Mouse (Mus musculus) ES-E14 (cell line): ENCODE measurements at regions not wholly inside any gene's neighbourhood (a gene's known extent, or its start where the extent isn't known, plus 50 kb on each side); places are given as distances from the start of the nearest gene placed in this dataset.

Experiments
- DNase-seq: peaks from one replicate; pipeline ENCODE4 v3.0.0-alpha.2; 2013; ENCODE audit warnings: low read depth, low spot score
- H3K27ac ChIP-seq: 2 replicates; pipeline ENCODE4 v1.5.1; 2012; ENCODE audit warnings: low read depth, mild to moderate bottlenecking, low read length, moderate library complexity, mixed read lengths; ENCODE audit not compliant: poor library complexity, insufficient read depth, severe bottlenecking
- H3K36me3 ChIP-seq: 2 replicates; pipeline ENCODE4 v1.6.1; 2012; ENCODE audit warnings: mild to moderate bottlenecking, low read length, moderate library complexity, mixed read lengths; ENCODE audit not compliant: control insufficient read depth, poor library complexity, insufficient read depth, severe bottlenecking
- H3K4me1 ChIP-seq, 2 experiments: fragments of 150-350 bp in 1 of 2; sonication (generic) in 1 of 2; 2 replicates each; pipeline ENCODE4 v1.6.1; 2012; ENCODE audit warnings: low read length in 2 of 2, mild to moderate bottlenecking in 1 of 2, mixed read lengths in 1 of 2; ENCODE audit not compliant: control insufficient read depth in 2 of 2, insufficient read depth in 2 of 2, poor library complexity in 1 of 2
- H3K4me3 ChIP-seq, 2 experiments: fragments of 150-350 bp in 1 of 2; sonication (generic) in 1 of 2; 2 replicates each; pipeline ENCODE4 v1.5.1; 2012; ENCODE audit warnings: low read length in 2 of 2, low read depth in 1 of 2, mild to moderate bottlenecking in 1 of 2, mixed read lengths in 1 of 2; ENCODE audit not compliant: insufficient read depth in 1 of 2, poor library complexity in 1 of 2, severe bottlenecking in 1 of 2
- H3K9ac ChIP-seq: 2 replicates; pipeline ENCODE4 v1.6.1; 2012; ENCODE audit warnings: low read depth, mild to moderate bottlenecking, low read length, mixed read lengths; ENCODE audit not compliant: poor library complexity, insufficient read depth, severe bottlenecking
- H3K9me3 ChIP-seq: fragments of 150-350 bp; sonication (generic); 2 replicates; pipeline ENCODE4 v1.6.1; 2012; ENCODE audit warnings: low read depth, mild to moderate bottlenecking, low read length; ENCODE audit not compliant: control insufficient read depth, insufficient read depth
- CHD2 ChIP-seq: IDR thresholded peaks from 2 replicates; pipeline ENCODE4 v1.6.1; 2014; ENCODE audit warnings: mild to moderate bottlenecking, low read depth, low read length, inconsistent platforms
- HCFC1 ChIP-seq: IDR thresholded peaks from 2 replicates; pipeline ENCODE4 v1.6.1; 2012; ENCODE audit warnings: low read length, inconsistent platforms, borderline replicate concordance; ENCODE audit not compliant: insufficient read depth
- MAFK ChIP-seq: IDR thresholded peaks from 2 replicates; pipeline ENCODE4 v1.6.1; 2014; ENCODE audit warnings: mild to moderate bottlenecking, low read depth, low read length, inconsistent platforms; ENCODE audit not compliant: insufficient read depth
- ZC3H11A ChIP-seq: IDR thresholded peaks from 2 replicates; pipeline ENCODE4 v1.6.1; 2012; ENCODE audit warnings: low read depth, mild to moderate bottlenecking, inconsistent platforms, low read length, borderline replicate concordance
- ZNF384 ChIP-seq: IDR thresholded peaks from 2 replicates; pipeline ENCODE4 v1.6.1; 2012; ENCODE audit warnings: low read depth, low read length, inconsistent platforms
- in situ Hi-C, 2 experiments: fragments of 600-800 bp; cut with MboI; formaldehyde crosslinking; loops; one replicate each; pipeline ENCODE4 v1.15.1; 2025; ENCODE audit warnings: low sequenced_read_pairs in 2 of 2, inconsistent platforms in 1 of 2; ENCODE audit not compliant: unreplicated experiment in 2 of 2

DNA sequence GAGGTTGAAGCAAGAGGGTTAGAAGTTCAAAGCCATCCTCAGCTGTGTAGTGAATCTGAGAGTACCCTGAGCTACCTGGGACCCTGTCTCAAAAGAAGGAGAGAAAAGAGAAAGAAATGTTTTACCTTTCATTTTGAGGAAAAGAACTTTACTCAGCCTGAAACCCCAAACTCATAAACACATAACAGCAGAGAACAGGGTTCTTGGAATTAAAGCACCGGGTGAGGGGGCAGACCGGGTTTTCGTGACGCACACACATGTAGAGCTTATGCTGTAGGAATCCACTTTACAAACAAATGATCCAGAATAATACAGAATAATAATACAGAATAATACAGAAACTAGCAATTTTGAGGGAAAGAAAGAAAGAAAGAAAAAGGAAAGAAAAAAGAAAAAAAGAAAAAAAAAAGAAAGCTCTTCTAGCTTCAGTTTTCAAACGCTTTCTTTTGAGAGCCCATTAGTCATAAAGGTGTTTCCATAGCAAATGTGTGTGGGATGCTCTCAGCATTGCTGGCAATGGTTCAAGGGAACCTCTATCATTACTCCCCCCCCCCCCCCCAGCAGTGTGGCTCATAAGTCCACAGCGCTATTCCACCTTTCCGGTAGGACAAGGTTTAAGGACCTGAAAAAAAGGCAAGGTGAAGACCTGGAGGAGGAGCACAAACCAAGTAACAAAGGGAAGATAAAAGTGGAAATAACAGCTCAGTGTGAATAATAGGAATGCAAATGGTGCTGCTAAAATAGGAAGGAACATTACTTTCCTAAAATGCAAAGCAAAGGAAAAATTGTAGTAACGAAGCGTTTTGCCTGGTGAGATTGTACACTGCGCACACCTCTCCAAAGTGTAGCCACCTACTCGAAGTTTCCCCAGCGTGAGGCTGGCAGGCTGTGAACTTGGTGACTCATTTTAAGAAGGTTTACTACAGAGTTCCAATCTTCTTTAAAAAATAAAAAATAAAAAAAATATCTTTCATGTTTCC lies 110.3 kb downstream of the Btg1 start:
- H3K27ac ChIP-seq = no peak overlapping the region
- H3K4me3 ChIP-seq = no peak overlapping the region
- TF ChIP-seq ZC3H11A = no peak
- no peak for TF ChIP-seq CHD2
- TF ChIP-seq MAFK = no peak
- no peak for TF ChIP-seq ZNF384
- TF ChIP-seq HCFC1 = no peak
- no peaks in the 10 kb centered on the region for H3K36me3 ChIP-seq
- no peak overlapping the region for H3K9ac ChIP-seq
- DNase-seq = no peak
- H3K9me3 ChIP-seq = no peaks in the 10 kb centered on the region
- peaks cover 5 to 15% of the 10 kb centered on the region in 2 experiments for H3K4me1 ChIP-seq
- in situ Hi-C loops = no loop called here

DNA sequence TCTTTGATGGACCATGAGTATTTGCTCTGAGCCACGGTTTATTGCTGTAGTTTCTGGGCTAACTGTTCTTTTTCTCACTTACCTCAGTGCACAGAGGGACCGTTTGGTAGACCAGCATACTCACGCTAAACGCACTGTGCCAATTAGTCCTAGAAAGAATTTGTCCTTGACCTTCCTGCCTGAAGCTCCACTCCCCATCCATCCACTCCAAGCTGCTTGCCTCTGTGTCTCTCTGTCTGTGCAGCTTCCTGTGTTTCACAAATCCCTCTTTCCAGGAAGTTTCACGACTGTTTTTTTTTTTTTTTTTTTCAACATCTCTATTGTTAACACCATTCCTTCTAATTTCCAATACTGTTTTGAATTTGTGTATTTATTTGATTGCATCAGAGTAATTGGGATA lies 116.8 kb downstream of the Btg1 start:
- TF ChIP-seq ZC3H11A = no peak
- TF ChIP-seq ZNF384 = peak; percentile 88
- no peak for DNase-seq
- Histone ChIP-seq H3K36me3 (no peaks in the 10 kb centered on the region), H3K9me3 (no peaks in the 10 kb centered on the region), H3K4me1 (peaks cover 4 to 5% of the 10 kb centered on the region in 2 experiments; a peak in 3 of 4 replicates), H3K4me3 (no peak overlapping the region), H3K27ac (no peak overlapping the region), H3K9ac (no peak overlapping the region)
- in situ Hi-C loops = no loop called here

GRCm38 (mm10) chr10:96735146-96735545 lies 118.3 kb downstream of the Btg1 start:
- Histone ChIP-seq H3K9me3 (no peaks in the 10 kb centered on the region), H3K4me3 (no peak overlapping the region), H3K4me1 (peaks cover 4 to 5% of the 10 kb centered on the region in 2 experiments; a peak in 3 of 4 replicates), H3K36me3 (no peaks in the 10 kb centered on the region), H3K27ac (no peak overlapping the region), H3K9ac (no peak overlapping the region)
- DNase-seq = no peak
- TF ChIP-seq HCFC1 (no peak), ZC3H11A (no peak), ZNF384 (no peak), MAFK (no peak), CHD2 (no peak)
- in situ Hi-C loops = no loop called here

- TF ChIP-seq ZC3H11A (no peak), MAFK (no peak), ZNF384 (no peak), HCFC1 (no peak), CHD2 (no peak)
- H3K9me3 ChIP-seq = no peaks in the 10 kb centered on the region
These were observed 119.3 kb downstream of the Btg1 start for GRCm38 (mm10) chr10:96735885-96736628.

More at GRCm38 (mm10) chr10:96735885-96736628, 119.3 kb downstream of the Btg1 start:
- Histone ChIP-seq H3K4me1 (peaks cover 4 to 5% of the 10 kb centered on the region in 2 experiments; a peak in 3 of 4 replicates), H3K9ac (no peak overlapping the region), H3K36me3 (no peaks in the 10 kb centered on the region), H3K4me3 (no peak overlapping the region), H3K27ac (no peak overlapping the region)
- in situ Hi-C loops = no loop called here
- DNase-seq = no peak
